Mouse (Mus musculus) brown adipose tissue, adult 24 weeks (tissue): ENCODE results near the gene 1700015F17Rik. TPM values are rescaled to one million over a fixed set of nuclear protein-coding genes. Genes with fewer than 3 reads are reported as not detected.
A peak's percentile ranks its signal among the peaks of the same experiment; 100 is the strongest.

Source experiments
- H3K27ac ChIP-seq: fragments of 200-500 bp; replicated peaks from 2 replicates; pipeline ENCODE4 v1.5.1; 2012; ENCODE audit warnings: low read depth, mild to moderate bottlenecking, low read length
- H3K4me1 ChIP-seq: fragments of 200-500 bp; 2 replicates; pipeline ENCODE4 v1.6.1; 2012; ENCODE audit warnings: low read length, mixed read lengths; ENCODE audit not compliant: control insufficient read depth, insufficient read depth, insufficient read length
- H3K4me3 ChIP-seq: fragments of 200-500 bp; 2 replicates; pipeline ENCODE4 v1.5.1; 2012; ENCODE audit warnings: low read depth, mild to moderate bottlenecking, low read length, moderate library complexity; ENCODE audit not compliant: insufficient read depth
- polyA plus RNA-seq: library from polyadenylated mRNA; stranded (reverse); fragments of >200 nt; gene quantifications from 2 replicates; pipeline ENCODE4 v1.2.4, GENCODE M21; 2012; ENCODE audit not compliant: missing spikeins, insufficient read depth, insufficient read length

The 1700015F17Rik gene
- polyA plus RNA-seq, 1 experiment = not detected

GRCm38 (mm10) chr5:5486071-5486470, 7.1 kb upstream of the 1700015F17Rik start:
- Histone ChIP-seq H3K4me1 (no peaks in the 10 kb centered on the region), H3K4me3 (no peak overlapping the region), H3K27ac (no peak overlapping the region)

DNA sequence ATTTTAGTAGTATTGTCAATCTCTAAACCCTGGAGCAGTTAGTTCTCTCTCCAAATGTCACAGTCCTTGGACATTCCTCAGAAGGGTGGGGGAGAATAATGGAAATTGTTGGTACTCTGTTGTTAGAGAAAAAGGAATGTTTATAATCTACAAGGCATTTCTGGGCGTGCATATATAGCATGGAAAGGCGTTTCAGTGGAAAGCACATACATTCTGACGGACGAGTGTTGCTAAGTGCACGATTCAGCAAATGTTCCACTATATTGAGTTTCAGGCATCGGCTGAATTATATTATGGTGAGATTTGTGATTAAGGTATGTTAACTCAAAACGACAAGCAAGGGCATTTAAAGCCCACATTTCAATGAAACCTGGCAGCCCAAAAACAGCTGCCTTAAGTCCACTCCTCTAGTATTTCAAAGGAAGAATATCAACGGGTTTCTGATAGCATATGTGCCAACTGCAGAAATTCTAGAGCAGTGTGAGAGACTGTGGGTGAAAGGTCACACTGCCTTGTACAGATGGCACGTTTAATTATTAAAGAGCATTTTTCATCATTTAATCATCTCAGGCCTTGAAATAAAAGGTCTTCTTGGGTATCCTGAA, 4.4 kb upstream of the 1700015F17Rik start:
- no peak overlapping the region for H3K4me3 ChIP-seq
- no peaks in the 10 kb centered on the region for H3K4me1 ChIP-seq
- H3K27ac ChIP-seq = no peak overlapping the region

DNA sequence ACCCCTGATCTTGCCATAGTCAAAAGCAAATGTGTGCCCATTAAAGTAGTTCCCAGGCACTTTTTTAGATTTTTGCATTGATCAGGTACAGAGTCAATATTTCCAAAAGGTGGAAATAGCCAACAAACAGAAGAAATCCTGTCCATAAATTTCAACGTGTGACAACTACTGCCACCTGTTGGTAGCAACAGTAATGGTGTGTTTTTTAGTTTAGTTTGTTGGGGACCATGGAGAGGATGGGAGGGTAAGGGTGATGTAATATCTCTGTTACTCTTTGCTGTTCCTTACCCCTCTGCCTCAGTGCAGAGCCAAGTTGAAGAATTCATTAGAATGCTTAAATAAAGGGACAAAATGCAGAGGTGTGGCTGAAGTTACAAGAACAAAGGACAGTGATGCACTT, 2.7 kb upstream of the 1700015F17Rik start:
- Histone ChIP-seq H3K4me1 (no peaks in the 10 kb centered on the region), H3K27ac (no peak overlapping the region), H3K4me3 (no peak overlapping the region)

- Histone ChIP-seq H3K27ac (no peak overlapping the region), H3K4me1 (no peaks in the 10 kb centered on the region), H3K4me3 (no peak overlapping the region)
Observed at GRCm38 (mm10) chr5:5476133-5476532, 2.8 kb downstream of the 1700015F17Rik start.

DNA sequence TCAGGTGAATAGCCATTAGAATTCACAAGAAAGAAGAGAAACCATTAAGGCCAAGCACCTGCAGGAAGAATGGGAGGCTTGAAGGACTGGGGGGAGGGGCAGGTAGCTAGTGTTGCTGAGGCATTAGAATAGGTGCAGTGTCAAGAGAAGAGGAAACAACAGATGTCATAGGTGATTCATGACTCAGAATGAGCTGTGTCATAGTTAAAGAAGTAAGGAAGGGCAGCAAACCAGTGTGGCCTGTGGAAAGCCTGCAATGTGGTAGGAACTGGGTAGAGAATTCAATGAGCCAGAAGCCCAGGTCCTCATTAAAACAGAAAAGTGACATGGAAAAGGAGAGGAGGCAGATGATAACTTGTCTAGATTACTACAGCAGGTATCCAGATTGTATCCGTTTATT, 13.7 kb downstream of the 1700015F17Rik start:
- Histone ChIP-seq H3K27ac (no peak overlapping the region), H3K4me1 (no peaks in the 10 kb centered on the region), H3K4me3 (no peak overlapping the region)

DNA sequence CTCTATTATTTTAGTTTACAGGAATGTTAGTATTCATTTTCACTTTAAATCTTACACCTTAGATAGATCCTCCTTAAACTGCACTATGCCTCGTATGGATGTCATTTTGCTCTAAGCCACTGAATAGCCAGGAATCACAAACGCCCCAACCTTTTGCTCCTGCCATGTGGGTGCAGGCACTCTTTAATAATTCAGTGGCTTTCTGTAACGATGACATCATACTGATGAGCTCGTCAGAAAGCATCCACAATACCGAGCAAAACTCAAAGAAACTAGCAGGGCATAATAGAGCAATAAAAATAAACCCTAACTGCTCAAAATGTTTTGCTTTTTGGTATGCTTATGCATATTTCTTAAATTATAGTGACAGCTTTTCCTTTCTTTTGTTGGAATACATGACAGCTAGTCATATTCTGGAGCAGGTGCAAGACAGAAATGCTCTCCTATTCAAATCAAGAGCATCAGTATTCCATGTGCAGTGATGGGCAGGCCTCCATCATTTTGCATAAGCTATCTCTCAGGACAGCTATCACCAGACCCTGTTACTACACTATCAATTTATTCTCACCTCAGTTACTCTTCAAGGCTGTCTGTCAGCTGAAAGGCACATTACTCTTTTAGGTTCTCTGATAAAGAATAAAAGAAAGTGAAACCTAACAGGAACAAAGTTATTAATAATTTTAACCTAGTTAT, 47.1 kb downstream of the 1700015F17Rik start:
- Histone ChIP-seq H3K27ac (no peak overlapping the region), H3K4me1 (no peaks in the 10 kb centered on the region), H3K4me3 (no peak overlapping the region)

DNA sequence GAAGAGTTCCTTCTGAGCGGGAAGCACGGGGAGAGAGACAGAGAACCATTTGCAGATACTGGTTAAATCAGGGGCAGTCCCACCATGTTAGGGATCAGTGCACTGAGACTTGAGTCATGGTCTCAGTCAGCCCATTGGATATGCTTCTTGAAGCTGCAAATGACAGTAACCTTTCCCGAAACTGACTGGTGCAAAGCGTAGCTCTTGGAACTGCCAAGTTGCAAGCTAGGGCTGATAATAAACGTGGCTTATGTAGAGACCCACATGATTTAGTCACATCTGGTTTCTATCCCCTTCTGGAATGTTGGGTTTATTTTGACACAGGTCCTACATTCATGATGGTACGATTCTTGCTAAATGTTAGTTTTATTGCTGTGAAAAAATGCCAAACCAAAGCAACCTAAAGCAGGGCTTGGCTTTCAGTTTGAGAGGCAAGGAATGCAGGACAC, 55.2 kb downstream of the 1700015F17Rik start:
- Histone ChIP-seq H3K4me1 (no peaks in the 10 kb centered on the region), H3K27ac (no peak overlapping the region)

DNA sequence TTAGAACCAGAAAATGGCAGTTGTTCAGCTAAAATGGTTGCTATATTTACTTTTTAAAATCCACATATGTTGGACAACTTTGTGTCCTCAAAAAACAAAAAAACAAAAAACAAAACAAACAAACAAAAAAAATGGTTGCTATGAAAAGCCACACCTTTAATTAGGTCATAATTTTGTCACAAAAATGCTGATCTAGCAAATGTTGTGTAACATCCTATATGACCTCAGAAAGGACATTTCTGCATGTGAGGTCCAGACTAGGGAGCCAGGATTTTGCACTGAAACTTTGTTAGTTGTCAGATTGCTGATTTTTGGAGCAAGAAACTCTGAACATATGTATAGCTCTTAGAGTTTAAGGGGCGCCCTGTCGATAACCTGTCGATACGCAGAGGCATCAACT, 55.9 kb downstream of the 1700015F17Rik start:
- Histone ChIP-seq H3K27ac (no peak overlapping the region), H3K4me3 (no peak overlapping the region), H3K4me1 (no peaks in the 10 kb centered on the region)

More for the DNA sequence above, 55.2 kb downstream of the 1700015F17Rik start:
- H3K4me3 ChIP-seq = no peak overlapping the region

GRCm38 (mm10) chr5:5421439-5421838, 57.5 kb downstream of the 1700015F17Rik start:
- Histone ChIP-seq H3K4me1 (no peaks in the 10 kb centered on the region), H3K4me3 (no peak overlapping the region), H3K27ac (no peak overlapping the region)

DNA sequence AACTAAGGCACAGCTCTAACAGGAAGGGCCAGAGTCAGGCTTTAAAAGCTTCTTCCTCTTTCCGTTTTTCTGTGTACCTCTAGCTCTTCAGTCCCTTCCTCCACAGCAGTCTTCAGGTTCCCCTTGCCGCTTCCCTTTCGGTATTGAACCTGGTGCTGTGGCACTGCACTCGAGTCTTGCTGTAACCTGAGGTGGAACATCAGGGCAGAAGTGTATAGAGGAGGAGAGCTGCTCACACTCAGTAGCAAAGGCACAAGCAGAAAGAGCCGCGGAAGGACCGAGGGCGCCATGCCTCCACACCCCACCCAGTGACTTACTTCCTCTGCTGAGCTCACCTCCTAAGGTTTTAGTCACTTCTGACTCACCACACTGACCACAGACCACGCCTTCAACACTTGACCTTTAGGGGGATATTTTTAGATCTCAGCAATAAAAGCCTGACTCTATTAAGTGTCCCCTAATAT, 58.9 kb downstream of the 1700015F17Rik start, which contains the start of gene Cdk14:
TSS of gene Cdk14 (minus strand) at position 321 of the 464 bp plus-strand sequence.
- H3K27ac ChIP-seq = peak within 1 kb of the TSS; percentile 76
- H3K4me1 ChIP-seq = no peaks in the 10 kb centered on the region
- peak within 1 kb of the TSS; percentile 35 for H3K4me3 ChIP-seq

- Histone ChIP-seq H3K27ac (peak overlapping the region; percentile 28), H3K4me3 (no peak overlapping the region), H3K4me1 (no peaks in the 10 kb centered on the region)
Observed at GRCm38 (mm10) chr5:5419253-5419652, 59.7 kb downstream of the 1700015F17Rik start.

GRCm38 (mm10) chr5:5414835-5415234, 64.1 kb downstream of the 1700015F17Rik start:
- H3K4me1 ChIP-seq = no peaks in the 10 kb centered on the region
- H3K4me3 ChIP-seq = no peak overlapping the region
- no peak overlapping the region for H3K27ac ChIP-seq

DNA sequence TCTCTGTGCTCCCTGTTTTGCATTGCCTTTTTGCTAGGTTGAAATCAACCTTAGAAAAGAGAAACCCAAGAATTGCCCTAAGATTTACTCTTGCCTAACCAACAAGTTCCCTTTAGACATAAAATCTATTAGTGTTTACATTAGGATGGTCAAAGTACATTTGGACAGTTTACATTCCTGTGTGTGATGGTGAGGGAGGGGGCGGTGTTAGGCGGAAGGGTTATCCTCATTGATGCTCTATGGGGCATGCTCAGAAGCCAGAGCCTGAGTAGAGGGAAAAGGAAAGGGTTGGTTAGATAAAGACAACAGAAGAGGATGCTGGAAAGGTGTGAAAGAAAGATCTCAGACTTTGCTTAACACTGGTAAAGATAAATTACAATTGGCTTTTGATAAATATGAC, 67.1 kb downstream of the 1700015F17Rik start:
- Histone ChIP-seq H3K4me3 (no peak overlapping the region), H3K27ac (no peak overlapping the region), H3K4me1 (no peaks in the 10 kb centered on the region)

DNA sequence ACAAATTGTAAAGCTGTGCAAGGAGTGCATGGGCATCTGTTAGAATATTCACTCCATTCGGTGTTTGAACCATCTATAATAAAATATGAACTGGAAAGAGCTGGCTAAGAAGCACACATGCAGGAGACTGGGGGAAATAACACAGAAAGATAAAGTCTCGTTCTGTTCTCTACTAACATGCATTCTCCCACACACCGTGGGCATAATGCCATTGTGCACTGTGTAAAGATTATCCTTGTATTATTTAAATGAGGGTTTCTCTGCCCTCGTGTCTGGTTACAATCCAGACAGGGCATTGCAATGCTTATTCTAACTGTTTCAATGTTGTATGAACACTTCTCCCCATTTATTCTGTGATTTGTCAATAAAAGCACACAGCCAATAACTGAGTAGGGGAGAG, 77.0 kb downstream of the 1700015F17Rik start:
- H3K4me3 ChIP-seq = no peak overlapping the region
- H3K4me1 ChIP-seq = no peaks in the 10 kb centered on the region
- no peak overlapping the region for H3K27ac ChIP-seq

DNA sequence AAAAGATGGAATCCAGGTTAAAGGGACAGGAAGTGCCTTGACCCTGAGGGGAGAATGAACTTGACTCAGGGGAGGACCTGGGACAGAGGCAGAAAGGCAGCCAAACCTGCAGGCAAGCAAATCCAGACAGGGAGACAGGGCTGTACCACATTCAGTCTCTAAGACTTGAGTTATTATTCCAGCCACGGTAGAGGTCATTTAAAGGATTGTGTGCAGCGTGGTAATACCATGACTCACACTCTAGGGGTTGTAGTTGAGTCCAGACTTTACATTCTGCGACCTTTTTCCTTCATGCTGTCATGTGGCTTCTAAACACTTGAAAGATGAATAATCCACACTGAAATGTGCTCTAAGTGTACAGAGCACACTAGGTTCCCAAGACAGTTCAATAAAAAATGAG, 86.2 kb downstream of the 1700015F17Rik start:
- Histone ChIP-seq H3K27ac (no peak overlapping the region), H3K4me1 (no peaks in the 10 kb centered on the region), H3K4me3 (no peak overlapping the region)
